Mouse (Mus musculus): ENCODE results near the gene Fuz.

Gene Fuz

GRCm38 (mm10) chr7:44942904-44943303 is 47.0 kb downstream of the Fuz start, which contains the start of gene Tsks:
Tsks (plus strand) TSS chr7:44943204.
- no peak for DNase-seq

GRCm38 (mm10) chr7:44949922-44950321 is 54.0 kb downstream of the Fuz start:
- DNase-seq, result no peak

GRCm38 (mm10) chr7:44951960-44952359 is 56.1 kb downstream of the Fuz start:
- peak; percentile 87 for DNase-seq
